Mouse (Mus musculus): ENCODE data around the gene Unc79.

Gene Unc79

DNA sequence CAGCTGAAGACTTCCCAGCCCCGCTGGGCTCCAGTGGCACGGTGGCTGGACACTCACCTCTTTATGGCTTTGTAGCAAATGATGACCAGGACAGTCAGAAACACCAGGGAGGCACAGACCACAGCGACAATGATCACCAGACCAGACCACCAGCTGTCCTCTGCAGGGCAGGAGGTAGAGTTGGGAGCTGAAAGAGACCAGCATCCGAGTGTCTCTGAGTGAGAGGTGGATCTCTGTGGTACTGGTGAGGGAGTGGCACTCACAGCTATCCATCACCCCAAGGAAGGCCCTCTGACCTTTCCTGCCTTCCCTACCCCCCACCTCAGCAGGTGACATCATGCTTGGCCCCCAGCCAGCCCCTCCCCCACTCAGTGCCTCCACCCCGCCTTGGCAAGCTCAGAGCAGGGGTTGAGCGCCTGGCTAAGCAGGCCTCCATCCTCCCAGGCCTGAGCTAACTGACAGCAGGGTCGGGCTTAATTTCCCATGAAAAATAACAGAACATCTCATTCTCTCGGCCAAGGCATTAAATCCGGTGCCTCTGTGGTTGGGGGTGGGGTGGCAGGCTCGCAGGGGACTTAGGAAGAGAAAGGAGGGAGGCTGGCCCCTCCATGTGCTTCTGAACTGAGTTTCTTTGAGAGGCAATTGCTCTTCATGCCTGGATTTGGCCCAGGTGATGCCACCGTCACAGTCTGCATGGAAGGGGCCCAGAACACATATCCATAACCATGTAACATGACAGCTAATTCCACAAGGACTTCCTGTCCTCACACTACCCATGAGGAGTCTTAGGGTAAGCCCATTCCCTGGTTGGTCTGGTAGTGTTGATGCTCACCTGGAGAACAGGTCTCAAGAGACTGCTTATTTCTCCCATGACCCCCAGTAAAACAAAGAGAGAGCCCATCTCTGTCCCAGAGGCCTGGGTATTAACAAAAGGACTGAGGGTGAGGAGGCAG is 254.2 kb downstream of the Unc79 start:
- DNase-seq (ENCODE audit: low spot score in 2 of 2): no peak

DNA sequence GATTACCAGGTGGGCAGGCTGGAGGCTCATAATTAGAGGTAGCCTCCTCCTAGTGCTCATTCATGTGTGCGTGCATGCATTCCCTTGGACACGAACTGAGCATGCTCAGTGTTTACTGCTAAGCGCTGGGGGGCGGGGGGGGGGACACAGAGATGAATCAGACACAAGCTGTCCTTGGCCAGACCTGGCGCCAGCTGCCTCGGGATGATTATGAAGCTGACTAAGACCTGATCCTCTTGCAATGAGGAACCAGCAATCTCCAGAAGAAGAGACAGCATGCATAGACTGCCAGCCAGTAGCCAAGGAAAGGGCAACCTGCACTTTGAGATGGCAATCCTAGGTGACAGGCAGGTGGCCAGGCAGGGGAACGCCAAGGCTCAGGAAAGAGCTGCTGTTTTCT is 256.9 kb downstream of the Unc79 start:
- no peak for DNase-seq (ENCODE audit: low spot score in 2 of 2)

DNA sequence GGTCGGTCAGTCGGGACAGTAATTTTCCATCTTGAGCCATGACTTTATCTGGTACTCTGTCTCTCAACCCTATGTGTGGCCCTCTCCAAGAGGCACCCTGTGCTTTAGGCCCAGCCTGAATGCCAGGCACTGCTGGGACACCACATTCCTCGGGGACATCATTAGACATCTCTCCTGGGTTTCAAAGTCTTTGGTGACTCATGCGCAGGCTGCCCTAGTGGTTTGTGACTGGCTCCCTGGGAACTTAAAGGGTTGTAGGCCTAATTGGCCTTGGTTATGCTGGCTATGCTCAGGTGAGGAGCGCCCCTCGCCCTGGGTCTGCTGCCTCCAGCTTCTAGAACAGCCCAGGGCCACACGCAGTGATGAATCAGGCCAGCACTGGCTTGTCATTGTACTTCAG is 260.9 kb downstream of the Unc79 start:
- DNase-seq (ENCODE audit: low spot score in 2 of 2): no peak

DNA sequence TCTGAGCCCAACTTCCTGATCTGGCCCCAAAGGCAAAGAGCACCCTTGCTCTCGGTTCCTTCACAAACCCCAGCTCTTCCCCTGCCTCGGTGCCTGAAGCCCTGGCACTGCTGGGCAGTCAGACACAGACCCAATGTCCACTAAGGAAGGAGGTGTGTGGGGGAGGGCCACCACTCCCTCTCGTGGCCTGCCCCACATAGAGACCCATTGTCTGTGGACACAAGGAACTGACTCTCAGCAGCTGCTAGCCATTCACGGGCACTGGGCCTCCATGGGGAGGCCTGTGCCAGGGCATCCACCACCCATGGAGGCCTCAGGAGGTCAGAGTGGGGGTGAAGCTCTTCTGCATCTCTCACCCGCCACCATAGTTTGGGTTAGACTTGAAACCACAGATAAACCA is 262.4 kb downstream of the Unc79 start:
- DNase-seq (ENCODE audit: low spot score in 2 of 2): no peak

DNA sequence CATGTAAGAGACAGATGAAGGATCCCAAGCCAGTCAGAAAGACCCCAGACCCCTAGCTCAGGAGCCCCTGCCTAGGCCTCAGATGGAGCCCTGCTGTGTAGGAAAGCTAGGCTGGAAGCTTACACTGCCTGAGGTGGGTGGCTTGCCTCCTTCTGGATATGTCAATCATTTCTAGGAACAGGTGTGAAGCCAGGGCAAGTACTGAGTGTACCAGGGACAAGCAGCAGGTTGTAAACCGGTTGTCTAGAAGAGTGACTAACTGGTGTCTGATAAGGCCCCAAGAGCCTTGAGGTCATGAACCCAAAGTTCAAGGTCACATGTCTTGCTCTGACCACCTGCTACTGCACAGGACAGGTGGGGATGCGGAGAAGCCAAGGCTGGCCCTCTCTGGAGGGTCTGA is 264.9 kb downstream of the Unc79 start:
- no peak for DNase-seq (ENCODE audit: low spot score in 2 of 2)

DNA sequence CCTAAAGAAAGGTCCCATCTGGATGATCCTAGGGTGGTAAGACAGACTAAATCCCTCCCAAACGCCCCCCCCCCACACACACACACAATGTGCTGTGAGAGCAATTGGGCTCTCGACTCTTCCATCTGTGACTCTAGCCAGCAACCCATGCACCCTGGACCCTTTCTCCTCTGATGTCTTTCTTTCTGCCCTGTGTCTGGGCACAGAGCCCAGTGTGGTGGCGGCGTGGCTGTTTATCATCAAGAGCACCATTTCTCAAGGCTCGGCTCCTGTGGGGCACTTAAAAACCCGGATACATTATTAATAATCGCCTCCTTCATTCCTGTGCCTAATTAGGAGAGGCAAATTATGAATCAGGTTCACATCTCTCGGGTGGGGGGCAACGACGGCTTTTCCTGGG is 265.6 kb downstream of the Unc79 start:
- no peak for DNase-seq (ENCODE audit: low spot score in 2 of 2)

DNA sequence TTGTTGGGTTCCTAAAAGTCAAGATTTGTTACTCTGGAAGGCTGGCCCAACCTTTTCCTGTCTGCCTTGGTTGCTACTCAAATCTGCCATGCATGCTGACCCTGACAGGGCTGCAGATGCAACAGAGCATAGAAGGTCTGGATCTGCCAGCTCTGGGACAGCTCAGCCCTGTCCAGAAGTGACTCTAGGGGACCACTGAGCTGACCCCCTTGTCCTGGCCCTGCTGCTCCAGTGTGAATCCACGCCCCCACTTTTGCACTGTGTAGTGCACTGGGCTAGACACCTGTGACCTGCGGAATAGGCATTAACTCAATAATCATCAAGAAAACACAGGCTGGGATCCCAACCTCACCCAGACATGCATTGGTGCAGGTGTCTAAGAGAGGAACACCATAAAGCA is 266.1 kb downstream of the Unc79 start:
- DNase-seq (ENCODE audit: low spot score in 2 of 2): no peak

DNA sequence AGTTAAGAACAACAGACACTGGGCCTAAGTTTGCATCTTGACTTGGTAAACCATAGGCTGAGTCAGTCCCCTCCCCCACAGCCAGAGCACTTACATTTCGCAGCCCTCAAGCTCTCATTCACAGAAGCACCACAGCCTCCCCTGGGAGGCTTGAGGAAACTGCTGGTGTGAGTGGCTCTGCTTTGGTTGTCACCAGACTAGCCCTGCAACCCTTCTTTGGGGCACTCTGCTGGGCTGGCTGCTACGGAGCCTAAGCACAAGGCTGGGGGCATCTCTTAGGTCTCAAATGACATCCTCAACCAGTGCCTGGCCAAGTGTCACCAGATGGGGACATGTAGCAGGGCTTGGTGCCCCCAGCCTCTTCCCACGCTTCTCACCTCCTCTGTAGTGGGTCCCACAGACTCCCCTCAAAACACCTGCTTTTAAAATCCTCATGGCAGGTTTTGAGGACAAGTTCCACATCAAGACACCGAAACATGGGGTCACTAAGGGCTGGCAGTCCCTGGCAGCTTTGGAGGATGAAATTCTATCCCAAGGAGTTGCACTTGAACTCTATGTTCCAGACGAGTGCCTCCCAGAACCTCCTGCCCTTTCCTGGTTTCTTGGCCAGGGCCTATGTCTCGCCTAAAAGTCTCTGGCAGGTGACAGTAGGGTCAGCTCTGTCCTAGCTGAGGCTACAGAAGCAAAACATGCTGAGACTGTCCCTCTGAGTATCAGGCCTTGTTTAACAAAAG is 267.4 kb downstream of the Unc79 start:
- DNase-seq (ENCODE audit: low spot score in 2 of 2): no peak

DNA sequence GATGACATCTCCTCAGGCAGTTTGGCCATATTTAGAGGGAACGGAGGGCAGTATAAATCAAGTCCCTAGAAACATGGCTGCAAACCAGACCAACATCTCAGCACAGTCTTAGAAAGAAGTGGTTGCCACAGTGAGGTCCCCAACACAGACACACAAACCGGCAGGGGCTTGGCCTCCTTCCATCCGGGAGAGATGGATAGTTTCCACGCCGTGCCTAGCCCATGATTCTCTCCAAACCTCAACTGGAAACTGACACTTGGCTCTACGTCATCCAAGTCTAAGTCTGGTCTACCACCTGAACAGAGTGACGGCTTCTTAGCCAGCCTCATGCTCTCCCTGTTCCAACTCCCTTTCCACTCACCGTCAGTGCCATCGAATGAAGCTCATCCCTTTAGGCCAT is 275.0 kb downstream of the Unc79 start:
- DNase-seq (ENCODE audit: low spot score in 2 of 2): no peak

DNA sequence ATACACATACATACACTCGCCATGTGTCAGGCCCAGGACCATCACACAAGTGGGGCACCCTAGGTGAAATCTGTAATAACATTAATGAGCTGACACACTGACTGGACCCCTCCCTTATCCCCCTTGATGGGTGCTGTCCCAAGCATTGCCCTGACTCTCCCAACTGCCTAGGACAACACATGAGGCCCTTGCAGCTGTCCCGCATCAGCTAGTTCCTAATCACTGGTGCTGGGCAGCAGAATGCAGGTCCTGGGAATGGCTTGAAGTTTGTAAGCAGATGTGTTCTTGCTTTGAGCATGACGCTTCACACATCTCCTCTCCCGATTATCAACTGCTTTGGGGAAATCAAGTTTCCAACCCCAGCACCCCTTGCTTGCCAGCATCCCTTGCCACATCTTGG is 277.5 kb downstream of the Unc79 start:
- no peak for DNase-seq (ENCODE audit: low spot score in 2 of 2)

DNA sequence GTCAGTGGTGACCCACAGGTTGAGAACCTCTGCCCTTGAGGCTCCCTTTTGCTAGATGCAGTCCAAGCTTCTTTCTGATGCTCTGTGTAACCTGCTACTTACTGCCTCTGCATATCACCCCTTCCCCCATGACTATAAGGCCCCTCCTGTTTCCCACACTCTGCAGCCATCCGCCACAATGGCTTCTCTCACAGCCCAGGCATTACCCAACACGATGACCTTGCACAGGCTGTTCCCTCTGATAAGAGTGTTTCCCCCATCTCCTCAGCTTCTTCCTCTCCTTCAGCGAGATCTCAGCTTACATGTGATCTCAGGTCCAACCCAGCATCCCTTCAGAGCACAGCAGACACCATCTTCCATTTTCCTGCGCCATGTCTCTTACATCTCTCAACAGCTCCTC is 280.4 kb downstream of the Unc79 start:
- DNase-seq (ENCODE audit: low spot score in 2 of 2): no peak
